Mouse (Mus musculus): Measurements from ENCODE around the gene Haus2.

Gene Haus2

GRCm38 (mm10) chr2:120662766-120663165, 53.6 kb downstream of the Haus2 start:
- in situ Hi-C loops (cut with MboI; ENCODE audit: low sequenced_read_pairs), result no loop called here

- in situ Hi-C loops (cut with MboI; ENCODE audit: low sequenced_read_pairs), result no loop called here
Measured at GRCm38 (mm10) chr2:120663491-120664154, 54.4 kb downstream of the Haus2 start.

- in situ Hi-C loops (cut with MboI; ENCODE audit: low sequenced_read_pairs), result no loop called here
Measured at GRCm38 (mm10) chr2:120667446-120667845, 58.3 kb downstream of the Haus2 start.

GRCm38 (mm10) chr2:120670253-120670652, 61.1 kb downstream of the Haus2 start:
- in situ Hi-C loops (cut with MboI; ENCODE audit: low sequenced_read_pairs), result no loop called here
